Mouse (Mus musculus) monocyte, adult 5-6 weeks (primary cell): ENCODE data around the gene Dmbx1. TPM values are rescaled to one million over a fixed set of nuclear protein-coding genes. Genes with fewer than 3 reads are reported as not detected.

ENCODE experiments used
- ATAC-seq: fragments of 153-309, 156-312 bp; replicated peaks from 2 replicates; pipeline ENCODE4 v1.8.0; 2017; ENCODE audit warnings: mild to moderate bottlenecking; ENCODE audit not compliant: low TSS enrichment, insufficient number of reproducible peaks, severe bottlenecking, poor library complexity, low FRiP score
- total RNA-seq: library from RNA; stranded (forward); fragments of 200-1000, 200-491, 200-594 nt; gene quantifications from 3 replicates; pipeline ENCODE4 v1.2.3, GENCODE M21; 2017

Dmbx1 gene
- total RNA-seq, 1 experiment from 2014 or later, result not detected

DNA sequence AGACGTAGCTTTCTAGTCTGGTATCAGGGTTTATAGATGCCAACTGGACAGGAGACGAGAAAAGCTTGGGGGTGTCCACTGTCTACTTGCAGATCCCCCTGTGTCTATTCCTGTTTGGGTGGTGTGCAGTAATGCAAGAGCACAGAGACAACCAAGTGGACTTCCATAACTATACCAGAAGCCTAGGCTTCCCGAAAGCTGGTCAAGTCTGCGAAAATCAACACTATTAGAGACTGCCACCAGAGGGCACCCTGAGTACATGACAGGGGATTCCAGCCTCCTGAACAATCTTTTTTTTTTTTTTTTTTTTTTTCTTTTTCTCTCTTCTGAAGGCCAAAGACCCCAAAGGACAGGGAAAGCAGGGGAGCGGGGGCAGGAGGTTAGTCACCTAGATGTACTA, 36.9 kb downstream of the Dmbx1 start:
- ATAC-seq, result no peak

- no peak for ATAC-seq
Measured at GRCm38 (mm10) chr4:115897901-115898631, 41.7 kb downstream of the Dmbx1 start.

- no peak for ATAC-seq
Measured at GRCm38 (mm10) chr4:115894281-115894680, 45.4 kb downstream of the Dmbx1 start.

DNA sequence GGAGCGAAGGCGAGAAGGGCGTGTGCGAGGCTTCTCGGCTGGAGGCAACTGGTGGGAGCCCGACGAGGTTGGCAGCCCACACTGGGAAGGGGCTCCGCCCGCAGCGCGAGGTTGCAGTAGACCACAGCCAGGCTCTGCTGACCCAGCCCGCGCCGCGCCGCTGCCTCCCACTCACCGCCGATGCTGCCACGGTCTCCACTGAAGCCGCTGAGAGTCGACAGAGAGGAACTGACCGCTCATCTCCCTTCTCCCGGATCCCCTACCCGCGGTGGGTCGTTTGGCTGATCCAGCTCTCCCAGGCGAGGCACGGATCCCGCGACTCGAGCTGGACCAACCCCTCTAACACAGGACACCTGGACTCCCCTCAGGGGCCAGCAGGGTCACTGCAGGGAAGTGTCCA, 49.2 kb downstream of the Dmbx1 start, which contains the start of gene 6430628N08Rik:
6430628N08Rik (plus strand) TSS at position 113 of the 400 bp plus-strand sequence.
- no peak for ATAC-seq

GRCm38 (mm10) chr4:115890066-115890465, 49.7 kb downstream of the Dmbx1 start:
- no peak for ATAC-seq

DNA sequence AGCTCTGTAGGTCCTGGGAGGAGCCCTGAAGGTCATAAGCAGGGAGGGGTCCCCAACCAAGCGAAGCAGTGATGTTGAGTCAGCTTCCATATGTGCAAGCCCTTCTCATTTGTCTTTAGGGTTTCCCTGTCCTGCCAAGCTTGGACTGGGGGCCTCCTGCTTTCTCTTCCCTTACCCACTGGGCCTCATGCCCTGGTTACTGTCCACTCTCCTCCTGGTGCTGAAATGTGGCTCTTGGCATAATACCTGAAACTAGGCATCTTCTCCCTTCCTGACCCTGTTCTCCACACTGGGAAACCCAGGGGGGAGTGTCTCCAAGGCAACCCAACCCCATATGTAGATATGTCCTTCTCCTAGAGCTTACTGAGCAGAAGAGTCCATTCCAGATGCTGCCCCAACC, 52.9 kb downstream of the Dmbx1 start:
- no peak for ATAC-seq

DNA sequence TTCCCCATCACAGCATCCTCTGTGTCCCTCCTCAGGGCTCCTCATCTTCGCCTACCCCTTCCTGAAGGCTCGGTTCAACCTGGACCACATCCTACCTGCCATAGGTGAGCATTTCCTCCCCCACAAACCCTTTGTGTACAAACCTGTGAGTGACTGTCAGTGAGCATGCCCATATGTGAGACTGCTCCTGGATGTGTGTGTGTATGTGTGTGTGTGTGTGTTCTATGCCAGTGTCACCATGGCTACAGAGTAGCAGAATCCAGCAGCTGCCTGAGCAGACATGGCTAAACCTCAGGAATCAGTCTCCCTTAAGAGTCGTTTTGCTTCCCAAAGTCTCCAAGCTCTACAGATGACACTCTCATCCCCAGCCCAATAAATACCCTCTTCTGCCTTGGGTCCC, 53.9 kb downstream of the Dmbx1 start:
- ATAC-seq, result no peak

GRCm38 (mm10) chr4:115884022-115884421, 55.7 kb downstream of the Dmbx1 start, which contains the start of gene Kncn:
Gene Kncn (plus strand): TSS chr4:115884400.
- ATAC-seq, result no peak

DNA sequence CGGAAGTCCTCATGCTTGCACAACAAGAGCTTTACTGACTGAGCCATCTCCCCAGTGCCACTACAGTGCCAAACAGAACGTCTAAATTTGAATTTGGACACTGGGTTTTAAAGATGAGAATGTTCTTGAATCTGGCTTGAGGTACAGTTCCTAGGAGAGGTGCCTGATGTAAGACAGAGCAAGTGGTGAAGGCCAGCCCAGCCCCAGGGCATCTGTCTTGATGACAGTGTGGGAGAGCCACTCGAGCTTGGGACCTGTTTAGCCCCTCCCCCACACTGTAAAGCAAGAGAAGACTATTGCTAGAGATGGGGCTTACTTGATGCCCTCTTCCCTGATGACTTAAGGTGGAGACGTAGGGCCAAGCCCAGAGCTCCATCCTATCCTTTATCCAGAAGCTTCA, 57.5 kb downstream of the Dmbx1 start:
- ATAC-seq, result no peak

DNA sequence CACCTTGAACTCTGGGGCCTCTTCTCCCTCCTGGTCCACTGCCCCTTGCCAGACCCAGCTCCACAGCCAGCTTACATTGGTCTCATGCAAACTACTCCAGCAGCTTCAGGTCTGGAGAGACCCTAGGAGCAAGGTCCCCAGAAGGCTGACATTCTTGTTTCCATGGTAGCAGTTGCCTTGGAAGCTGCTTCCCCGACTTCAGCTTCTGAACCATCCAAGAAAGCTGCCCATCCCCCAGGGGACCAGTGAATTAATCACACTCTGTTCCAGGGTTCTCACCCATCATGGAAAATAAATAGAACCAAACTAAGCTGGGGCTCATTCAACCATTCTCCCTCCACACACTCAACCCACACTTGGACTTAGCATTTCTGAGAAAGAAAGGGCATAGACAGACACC, 58.5 kb downstream of the Dmbx1 start:
- no peak for ATAC-seq

- no peak for ATAC-seq
Measured at GRCm38 (mm10) chr4:115878828-115879227, 60.9 kb downstream of the Dmbx1 start.

DNA sequence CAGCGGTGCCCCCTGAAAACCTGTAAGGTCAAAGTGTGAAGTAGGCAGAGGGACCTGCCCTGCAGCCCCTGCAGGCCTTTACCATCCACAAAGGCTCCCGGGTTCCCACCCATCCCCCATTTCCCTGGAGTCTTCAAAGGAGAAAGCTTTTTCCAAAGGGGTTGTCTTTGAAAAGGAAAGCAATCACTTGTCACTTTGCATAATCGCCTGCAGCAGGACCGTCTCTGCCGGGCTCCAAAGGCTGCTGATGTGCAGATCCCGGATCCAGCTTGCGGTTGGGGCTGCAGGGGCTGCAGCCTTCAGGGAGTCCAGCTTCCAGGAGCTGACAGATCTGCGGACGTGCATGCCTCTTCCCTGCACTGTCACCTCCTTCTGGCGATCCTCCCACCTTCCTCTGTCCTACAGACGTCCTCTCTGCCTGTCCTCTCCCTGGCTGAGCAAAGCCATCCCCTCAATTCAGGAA, 61.5 kb downstream of the Dmbx1 start:
- ATAC-seq, result no peak

DNA sequence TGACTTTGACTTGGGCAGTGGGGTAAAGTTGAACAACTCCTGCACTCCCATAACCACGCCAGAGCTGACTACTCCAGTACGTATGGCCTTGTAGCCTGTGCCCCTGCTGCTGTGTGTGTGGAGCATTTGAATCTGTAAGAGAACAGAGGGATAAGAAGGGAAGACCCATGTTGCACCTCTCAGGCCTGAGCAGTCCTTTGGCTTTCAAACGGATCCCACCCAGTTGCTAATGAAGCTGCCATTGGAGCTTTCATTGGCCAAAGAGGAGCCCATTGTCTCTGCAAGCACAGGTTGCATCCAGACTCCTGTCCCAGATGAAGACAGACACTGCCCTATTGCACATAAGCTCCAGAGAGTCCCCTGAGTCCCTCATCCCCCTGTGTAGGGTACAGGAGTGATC, 66.5 kb downstream of the Dmbx1 start:
- no peak for ATAC-seq

DNA sequence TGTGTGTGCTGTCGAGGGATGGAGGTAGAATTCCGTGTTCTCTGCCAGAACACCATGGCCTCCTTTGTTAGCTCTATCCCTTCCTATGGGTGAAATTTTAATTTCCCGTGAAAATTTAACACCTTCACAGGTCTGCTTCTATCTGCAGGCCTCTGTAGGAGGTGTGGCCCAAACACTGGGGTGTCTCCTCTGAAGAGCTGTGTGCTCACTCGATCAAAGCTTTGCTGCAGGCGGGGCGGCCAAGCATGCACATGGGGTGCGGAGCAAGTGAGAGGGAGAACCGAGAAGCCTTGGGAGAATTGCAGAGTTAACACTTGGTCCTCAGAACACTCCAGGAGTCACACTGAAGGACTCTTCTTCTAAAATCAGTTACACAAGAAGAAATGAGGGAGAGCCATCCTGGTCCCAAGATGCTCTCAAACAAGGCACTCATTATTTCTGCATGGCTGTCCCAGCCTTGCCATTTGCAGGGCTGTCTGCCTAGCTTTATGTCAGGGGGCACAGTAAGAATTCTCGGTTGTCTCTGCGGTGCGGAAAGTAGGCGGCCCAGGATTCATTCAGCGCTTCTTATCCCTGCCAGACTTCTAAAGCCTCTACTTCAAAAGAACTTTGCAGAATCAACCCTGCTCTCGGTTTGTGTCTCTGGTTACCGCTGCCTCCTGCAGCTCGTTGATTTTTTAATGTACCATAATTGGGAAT, 70.1 kb downstream of the Dmbx1 start:
- no peak for ATAC-seq

Other genes starting within 250 kb of the Dmbx1 start
- gene Efcab14, start 202.2 kb downstream of the Dmbx1 start, total RNA-seq, result 23.1 to 39.7 TPM (median 23.5 TPM) in 3 replicates
- gene Tex38, start 158.9 kb downstream of the Dmbx1 start, total RNA-seq, result not detected in 3 replicates
- 3.2 to 9.0 TPM (median 7.3 TPM) in 3 replicates for gene Atpaf1, start 155.1 kb downstream of the Dmbx1 start, total RNA-seq
- 17.7 to 25.1 TPM (median 19.5 TPM) in 3 replicates for gene Mob3c, start 111.8 kb downstream of the Dmbx1 start, total RNA-seq
- gene Mknk1, start 100.7 kb downstream of the Dmbx1 start, total RNA-seq, result 80.9 to 129 TPM (median 98.0 TPM) in 3 replicates
- not detected in 3 replicates for gene Kncn, start 55.5 kb downstream of the Dmbx1 start, total RNA-seq
- gene 6430628N08Rik, start 49.3 kb downstream of the Dmbx1 start, total RNA-seq, result not detected in 3 replicates
- 5.3 to 9.1 TPM (median 6.8 TPM) in 3 replicates for gene Faah, start 78.0 kb upstream of the Dmbx1 start, total RNA-seq
- gene Nsun4, start 114.0 kb upstream of the Dmbx1 start, total RNA-seq, result 19.5 to 41.1 TPM (median 19.5 TPM) in 3 replicates
- gene Uqcrh, start 135.1 kb upstream of the Dmbx1 start, total RNA-seq, result 438 to 562 TPM (median 516 TPM) in 3 replicates
- 5.2 to 13.2 TPM (median 8.6 TPM) in 3 replicates for gene Lrrc41, start 135.3 kb upstream of the Dmbx1 start, total RNA-seq
- gene Rad54l, start 183.8 kb upstream of the Dmbx1 start, total RNA-seq, result 1.1 to 2.1 TPM (median 1.2 TPM) in 3 replicates
- gene Pomgnt1, start 183.9 kb upstream of the Dmbx1 start, total RNA-seq, result 10.0 to 24.0 TPM (median 12.7 TPM) in 3 replicates
- 0.19 TPM in 1 of 3 replicates, not detected in the others for gene Lurap1, start 211.4 kb upstream of the Dmbx1 start, total RNA-seq
- not detected in 3 replicates for gene Tspan1, start 227.7 kb upstream of the Dmbx1 start, total RNA-seq
- not detected in 3 replicates for gene 1700042G07Rik, start 233.4 kb upstream of the Dmbx1 start, total RNA-seq
- 0.76 TPM in 1 of 3 replicates, not detected in the others for gene Gm49337, start 233.5 kb upstream of the Dmbx1 start, total RNA-seq